Mouse (Mus musculus) testis, postnatal 14 days (tissue): ENCODE measurements around the gene Oprd1.

Experiments used
- DNase-seq: peaks from one replicate; pipeline ENCODE4 v3.0.0; 2021; ENCODE audit warnings: low spot score

The Oprd1 gene

DNA sequence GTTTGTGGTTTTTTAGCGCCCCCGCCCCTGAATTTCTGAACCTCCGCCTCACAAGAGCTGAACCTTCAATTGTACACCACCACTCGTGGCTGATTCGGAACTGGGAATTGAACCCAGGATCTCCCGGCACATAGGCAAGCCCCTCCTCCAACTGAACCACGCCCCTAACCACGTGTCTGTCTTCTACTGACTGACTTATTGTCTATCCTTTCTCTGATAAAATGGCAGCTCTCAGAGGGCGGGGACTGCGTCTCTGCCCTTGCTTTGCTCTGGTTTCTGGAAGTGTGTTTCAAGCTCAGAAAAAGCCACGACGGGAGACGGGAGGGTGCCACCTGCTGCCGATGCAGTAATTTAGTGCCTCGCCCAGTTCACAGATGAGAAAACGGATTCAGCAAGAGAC lies 10.4 kb downstream of the Oprd1 start:
- peak; percentile 28 for DNase-seq

GRCm38 (mm10) chr4:132133381-132133780 lies 10.9 kb downstream of the Oprd1 start:
- DNase-seq = peak; percentile 73

DNA sequence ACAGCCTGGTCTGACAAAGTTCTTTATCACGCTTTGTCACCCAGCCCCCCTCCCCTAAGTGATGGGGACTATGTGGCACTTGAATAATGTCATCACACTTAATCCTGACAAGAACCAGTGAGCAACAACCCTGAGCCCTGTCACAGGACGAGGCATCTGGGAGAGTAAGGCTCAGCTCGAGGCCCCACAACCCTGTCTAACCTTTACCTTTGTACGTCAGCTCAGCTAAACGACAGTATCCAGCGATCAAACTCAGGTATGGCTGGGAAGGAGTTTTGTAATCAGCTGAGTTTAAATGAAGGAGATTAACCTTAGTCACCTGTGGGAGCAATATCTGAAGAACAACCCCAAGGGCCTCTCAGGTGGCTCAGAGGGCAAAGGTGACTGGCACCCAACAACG lies 12.0 kb downstream of the Oprd1 start:
- DNase-seq = no peak

DNA sequence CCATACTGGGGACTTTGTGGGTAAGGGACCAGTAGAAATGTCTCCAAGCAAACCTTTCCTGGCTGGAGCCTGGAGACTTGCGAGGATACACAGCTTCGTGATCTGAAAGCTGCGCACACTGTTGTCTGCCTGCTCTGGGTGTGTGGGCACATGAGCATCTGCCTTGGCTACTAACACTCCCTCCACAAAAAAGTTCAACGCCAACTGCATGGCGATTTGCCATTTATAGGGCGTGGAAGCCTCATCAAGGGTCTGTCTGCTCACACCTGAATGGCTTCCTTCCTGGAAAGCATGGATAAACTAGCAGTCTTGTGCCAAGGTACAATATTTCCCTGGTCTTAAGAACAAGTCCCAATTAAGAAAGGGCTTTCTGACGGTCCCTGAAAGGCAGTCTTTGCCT lies 12.5 kb downstream of the Oprd1 start:
- DNase-seq = no peak

GRCm38 (mm10) chr4:132131116-132131515 lies 13.2 kb downstream of the Oprd1 start:
- no peak for DNase-seq

- DNase-seq = no peak
Measured at GRCm38 (mm10) chr4:132130645-132131044, 13.6 kb downstream of the Oprd1 start.

DNA sequence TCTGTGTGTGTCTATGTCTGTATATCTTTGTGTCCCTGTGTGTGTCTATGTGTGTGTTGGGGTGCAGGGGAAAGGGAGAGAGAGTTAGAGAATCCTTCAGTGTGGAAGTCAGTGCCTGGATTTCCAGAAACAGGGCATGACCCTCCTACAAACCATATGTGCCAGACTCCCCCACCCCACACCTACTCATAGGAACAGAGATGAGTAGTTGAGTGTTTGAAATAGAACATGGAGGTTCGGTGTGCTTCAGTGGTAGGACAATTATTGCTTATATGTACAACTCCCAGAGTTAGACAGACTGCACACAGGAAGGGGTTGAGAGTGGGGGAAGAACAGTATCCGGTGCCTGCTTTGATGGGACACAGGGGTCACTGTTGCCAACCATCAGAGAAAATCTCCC lies 14.2 kb downstream of the Oprd1 start:
- DNase-seq = no peak

DNA sequence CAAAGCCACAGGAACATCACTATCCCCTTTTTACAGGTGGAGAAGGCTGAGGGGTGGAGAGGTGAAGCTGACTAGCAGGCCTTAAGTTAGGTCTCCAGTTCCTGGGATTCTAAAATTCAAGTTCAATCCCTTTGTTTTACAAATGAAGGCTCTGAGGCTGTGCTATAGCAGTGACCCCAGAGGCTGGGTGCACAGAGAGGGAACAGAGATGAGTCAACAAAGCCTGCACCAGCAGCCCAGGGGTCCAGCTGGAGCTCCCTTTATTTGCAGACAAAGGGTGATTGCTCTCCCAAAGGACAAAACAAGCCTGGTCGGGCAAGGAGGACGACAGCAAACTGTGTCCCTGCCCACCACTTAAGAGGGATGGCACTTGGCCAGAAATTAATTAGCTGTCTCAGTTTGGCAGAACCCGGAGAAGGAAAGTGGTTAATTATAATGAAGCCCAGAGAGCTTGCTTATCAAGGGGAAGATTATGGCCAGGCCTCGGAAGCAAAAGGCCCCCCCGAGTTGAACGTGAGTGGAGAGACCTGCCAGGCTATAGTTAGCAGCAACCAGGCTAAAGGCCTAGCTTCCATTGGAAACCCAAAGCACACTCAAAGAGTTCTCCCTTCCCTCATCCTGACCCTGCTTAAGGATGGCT lies 15.2 kb downstream of the Oprd1 start:
- DNase-seq = no peak

GRCm38 (mm10) chr4:132127091-132127490 lies 17.2 kb downstream of the Oprd1 start:
- no peak for DNase-seq

GRCm38 (mm10) chr4:132123166-132123565 lies 21.1 kb downstream of the Oprd1 start:
- DNase-seq = no peak

DNA sequence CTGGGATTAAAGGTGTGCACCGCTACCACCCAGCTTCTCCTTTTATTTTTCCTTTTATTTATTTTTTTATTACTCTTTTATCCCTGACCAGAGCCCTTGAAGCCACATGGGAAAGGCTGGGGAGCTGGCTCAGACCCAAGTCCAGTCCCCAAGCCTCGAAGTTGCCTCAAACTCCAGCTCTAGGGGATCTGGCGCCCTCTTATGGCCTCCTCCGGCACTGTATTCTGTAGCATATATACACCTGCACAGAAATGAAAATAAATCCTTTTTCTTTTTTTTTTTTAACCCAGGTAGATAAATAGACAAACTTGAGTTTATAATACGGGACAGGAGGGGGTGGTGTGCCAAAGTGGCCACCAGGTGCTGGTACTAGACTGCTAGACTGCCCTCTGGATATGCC lies 22.6 kb downstream of the Oprd1 start:
- DNase-seq = no peak

DNA sequence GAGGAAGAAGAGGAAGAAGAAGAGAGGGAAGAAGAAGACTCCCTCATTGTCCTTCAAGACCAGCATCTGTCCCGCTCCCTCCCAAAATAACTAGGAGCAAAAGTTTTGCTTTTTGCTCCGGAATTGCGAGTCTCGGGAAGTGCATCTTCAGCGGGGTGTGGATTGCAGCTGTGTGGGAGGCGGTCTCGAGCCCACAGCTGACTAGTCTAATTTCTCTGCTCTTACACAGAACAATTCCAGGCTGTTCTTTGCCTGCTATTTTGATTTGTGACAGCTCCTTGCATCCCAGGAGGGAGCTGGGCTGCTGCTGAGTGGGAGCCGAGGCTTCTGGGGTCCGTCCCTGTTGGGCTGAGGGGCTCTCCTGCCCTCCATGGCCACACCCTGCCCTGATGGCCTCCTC lies 24.7 kb downstream of the Oprd1 start:
- DNase-seq = no peak

GRCm38 (mm10) chr4:132116315-132116714 lies 28.0 kb downstream of the Oprd1 start:
- no peak for DNase-seq

DNA sequence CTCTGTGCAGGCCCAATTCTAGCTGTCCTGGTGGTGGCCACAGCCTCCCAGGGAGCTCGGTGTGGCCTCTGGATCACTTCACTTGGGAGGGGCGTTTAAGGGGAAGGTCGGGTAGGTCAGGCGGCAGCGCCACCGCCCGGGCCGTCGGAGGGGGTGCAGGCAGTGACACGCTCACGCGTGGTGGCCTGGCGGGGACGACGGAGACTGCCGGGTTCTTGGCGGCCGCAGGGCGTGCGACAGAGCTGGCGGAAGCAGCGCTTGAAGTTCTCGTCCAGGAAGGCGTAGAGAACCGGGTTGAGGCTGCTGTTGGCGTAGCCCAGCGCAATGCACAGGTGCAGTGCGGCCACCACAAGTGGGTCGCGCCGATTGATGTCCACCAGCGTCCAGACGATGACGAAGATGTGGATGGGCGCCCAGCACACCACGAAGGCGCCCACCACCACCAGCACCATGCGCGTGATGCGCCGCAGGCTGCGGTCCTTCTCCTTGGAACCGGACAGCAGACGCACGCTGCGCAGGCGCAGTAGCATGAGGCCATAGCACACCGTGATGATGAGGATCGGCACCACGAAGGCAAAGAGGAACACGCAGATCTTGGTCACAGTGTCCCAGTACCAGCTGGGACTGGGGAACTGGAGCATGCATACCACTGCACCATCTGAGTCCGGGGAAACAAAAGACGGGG lies 30.7 kb downstream of the Oprd1 start:
- no peak for DNase-seq

DNA sequence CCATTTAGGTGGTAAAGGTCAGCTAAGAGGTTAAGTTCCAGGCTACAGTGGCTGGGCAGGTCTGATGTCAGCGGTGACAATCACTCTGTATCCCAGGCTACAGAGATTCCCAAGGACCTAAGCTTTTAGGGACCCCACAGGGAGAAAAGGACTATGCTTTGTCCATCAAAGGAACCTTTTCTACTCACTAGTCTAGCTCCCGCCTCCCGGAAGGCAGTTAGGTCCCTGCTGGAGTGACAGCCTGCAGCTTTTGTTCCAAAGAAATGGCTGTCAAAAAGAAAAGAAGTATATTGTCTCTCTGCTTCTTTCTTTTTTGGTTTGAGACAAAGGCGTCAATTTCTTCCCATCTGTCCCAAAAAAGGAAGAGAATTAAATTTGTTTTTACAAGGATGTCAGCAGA lies 33.1 kb downstream of the Oprd1 start:
- no peak for DNase-seq

DNA sequence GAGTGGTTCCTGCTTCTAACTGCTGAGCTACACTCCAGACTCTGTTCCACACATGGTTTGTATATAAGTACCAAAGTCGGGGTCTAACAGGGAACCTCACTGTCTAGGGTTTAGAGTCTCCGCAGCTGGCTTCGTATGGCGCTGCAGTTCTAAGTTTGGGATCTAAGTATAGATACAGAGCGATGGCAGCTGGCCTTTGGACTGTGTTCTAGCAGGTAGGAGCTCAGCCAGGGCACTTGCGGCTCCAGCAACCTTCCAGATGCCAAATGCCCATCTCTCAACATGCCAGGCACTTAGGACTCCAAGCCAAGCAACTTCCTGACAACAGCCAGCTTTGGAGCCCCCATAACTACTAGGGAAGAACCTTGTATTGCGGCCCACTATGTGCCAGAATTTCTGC lies 36.1 kb downstream of the Oprd1 start:
- DNase-seq = no peak

- no peak for DNase-seq
Measured at GRCm38 (mm10) chr4:132101152-132101551, 43.1 kb downstream of the Oprd1 start.

DNA sequence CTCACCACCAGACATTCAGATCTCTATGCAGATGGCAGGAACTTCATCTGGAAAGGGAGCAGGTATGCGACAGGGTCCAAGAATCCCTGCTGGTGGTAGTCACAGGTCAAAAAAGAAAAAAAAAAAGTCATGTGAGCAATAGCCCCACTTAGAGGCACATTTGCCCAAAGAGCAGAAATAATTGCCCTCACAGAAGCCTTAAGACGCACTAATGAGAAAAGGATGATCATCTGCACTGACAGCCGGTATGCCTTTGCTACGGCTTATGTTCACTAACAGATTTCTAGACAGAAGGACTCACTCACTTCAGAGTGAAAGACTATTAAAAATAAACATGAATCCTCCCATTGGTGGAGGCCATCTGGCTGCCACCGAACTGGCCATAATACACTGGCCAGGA lies 44.7 kb downstream of the Oprd1 start:
- no peak for DNase-seq

DNA sequence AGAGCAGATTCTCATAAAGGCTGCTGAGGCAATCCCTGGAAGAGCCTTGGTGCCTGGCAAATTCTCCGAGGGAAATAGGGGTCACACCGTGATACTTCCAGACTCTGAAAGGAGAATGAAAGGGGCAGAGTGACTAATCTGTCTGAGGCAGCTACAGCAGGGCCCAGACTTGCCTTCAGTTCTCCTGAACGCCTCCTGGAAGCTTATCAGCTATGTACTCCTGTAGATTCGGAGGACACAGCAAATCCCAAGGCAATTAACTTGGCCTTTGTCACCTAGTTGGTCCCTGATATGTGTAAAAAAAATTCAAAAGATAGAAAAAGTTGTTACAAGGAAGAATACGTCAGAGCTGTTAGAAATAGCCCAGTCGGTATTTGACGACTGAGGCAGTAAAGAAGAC lies 49.2 kb downstream of the Oprd1 start:
- no peak for DNase-seq

DNA sequence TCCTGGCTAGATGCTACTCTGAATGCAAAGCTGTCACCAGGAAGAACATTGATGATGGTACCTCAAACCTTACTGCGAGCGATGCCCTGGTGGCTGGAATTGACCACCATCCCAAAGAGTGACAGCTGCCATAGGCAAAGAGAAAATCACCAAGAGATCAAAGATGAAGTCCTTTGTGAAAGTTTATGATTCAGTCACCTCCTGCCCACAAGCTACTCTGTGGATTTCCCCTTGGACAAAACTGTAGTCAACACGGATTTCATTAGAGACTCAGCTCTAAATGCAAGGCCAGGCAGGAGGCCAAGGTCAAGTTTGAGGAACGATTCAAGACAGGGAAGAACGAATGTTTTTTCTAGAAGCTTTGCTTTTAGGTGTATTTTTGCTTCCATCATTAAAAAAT lies 50.4 kb downstream of the Oprd1 start:
- DNase-seq = no peak

DNA sequence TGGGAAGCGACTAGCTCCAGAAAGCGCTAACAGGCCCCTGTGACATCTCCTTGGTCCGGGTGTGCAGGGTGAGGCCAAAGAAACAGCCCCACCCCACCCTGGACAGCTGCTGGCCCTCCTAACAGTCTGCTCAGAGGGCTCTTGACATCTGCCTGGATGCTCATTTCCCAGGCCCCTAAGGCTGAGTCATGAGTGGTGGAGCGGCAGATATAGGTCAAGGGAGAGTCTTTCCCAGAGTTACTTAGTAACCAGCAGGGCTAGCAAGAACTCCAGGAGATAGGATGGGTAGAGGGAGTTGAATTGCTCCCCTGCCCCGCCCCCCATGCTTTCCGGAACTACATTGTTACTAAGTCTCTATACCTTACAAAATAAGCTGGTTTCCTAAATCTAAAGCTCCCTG lies 51.1 kb downstream of the Oprd1 start:
- peak; percentile 47 for DNase-seq

- DNase-seq = no peak
Measured at GRCm38 (mm10) chr4:132088921-132089320, 55.4 kb downstream of the Oprd1 start.

GRCm38 (mm10) chr4:132085114-132085513 lies 59.2 kb downstream of the Oprd1 start:
- no peak for DNase-seq

DNA sequence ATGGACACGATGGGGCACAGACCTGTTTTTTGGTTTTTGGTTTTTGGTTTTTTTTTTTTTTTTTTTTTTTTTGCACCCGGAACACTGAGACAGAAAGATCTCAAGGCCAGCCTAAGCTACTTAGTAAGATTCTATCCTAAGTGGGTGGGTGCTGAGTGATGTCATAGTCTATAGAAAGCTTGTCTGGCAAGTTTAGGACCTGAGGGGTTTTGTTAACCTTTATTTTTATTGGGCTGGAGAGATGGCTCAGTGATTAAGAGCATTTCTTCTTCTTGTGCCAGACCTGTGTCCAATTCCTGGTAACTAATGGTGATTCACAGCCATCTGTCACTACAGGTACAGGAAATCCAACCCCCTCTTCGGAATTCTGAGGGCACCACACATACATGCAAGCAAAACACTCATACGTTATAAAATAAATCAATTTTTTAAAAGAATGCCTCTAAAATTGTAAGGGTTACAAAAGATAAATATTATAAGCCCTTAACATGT lies 63.7 kb downstream of the Oprd1 start:
- no peak for DNase-seq
